Mouse (Mus musculus): ENCODE measurements around the gene Tbl1xr1.

Tbl1xr1 gene

DNA sequence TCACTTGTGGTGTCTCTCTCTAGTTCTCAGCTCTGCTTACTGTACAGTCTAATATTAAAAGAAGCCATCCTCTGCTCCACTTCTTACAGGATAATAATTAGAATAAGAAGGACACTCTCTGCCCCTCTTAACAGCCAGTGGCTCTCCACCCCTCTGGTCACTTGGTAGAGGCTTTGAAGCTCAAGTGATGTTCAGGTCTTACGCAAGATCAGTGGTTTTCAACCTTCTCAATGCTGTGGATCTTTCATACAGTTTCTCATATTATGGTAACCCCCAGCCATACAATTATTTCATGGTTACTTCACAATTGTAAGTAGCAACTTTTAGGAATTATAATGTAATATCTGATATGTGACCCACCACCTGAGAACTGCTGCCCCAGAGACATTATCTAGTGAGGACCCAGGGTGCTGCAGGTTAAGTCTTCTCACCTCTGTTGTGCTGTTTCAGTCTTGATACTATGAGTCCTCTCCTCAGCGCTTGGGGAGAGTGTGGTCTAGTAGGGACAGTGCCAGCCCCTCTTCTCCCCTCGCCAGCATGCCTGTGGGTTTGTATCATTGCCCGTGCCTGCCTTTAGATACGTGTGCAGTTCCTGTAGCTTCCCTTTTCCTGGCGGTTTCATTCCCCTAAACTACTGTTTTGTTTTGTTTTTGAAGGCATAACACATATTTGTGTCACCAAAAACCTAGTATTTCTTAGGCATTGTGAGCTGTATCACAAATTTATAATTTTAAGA is 65.7 kb downstream of the Tbl1xr1 start:
- DNase-seq (ENCODE audit: extremely low read depth, low read depth, low spot score): no peak

DNA sequence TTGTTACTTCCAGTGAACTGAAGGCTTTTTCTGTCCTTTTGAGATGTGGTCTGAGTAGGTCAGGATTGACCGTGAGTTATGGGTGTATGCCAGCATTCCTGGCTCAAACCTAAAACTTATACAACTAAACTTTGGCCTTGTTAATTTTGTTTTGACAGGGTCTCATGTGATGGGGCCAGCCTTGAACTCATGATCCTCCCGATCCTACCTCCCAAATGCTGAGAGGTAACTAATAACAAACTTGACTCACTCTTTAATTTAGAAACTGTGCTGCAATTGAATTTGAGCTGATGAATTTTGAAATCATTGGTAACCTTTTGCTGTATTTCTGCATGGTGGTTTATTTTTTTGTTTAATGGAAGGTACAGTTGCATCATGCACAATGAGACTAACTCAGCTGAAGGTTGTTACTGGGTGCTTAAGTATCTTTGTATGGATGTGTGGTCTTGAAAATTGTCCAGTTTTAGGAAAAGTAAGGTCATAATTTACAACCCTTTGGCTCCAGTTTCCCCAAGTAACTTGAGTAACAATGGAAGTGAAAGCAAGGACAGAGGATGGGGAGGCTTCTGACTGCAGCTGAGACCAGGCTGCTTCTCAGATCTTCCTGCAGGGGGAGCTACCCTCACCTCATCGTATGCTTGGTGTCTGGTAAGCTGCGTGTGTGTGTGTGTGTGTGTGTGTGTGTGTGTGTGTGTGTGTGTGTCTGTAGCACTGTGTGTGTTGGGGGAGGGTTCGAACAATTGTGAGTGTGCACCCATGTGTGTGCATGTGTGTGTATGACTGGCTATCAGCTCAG is 66.6 kb downstream of the Tbl1xr1 start:
- no peak for DNase-seq (ENCODE audit: extremely low read depth, low read depth, low spot score)

DNA sequence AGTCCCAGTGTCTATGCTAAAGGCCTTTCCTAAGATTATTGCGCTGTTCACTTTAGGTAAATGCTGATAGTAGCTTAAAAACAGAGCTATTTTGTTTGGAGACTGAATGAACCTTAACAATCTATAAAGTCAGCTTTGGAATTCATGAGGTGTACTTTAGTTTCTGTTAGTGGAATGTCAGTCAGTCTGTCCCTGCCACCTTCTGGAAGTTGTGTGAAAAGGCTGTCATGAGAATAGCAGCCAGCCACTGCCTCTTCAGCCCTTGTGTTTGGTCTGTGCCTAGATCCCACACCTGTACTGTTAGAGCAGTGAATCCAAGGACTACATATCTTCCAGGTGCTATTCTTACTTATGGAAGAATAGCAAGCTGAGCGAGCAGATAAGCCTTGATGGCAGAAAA is 67.8 kb downstream of the Tbl1xr1 start:
- DNase-seq (ENCODE audit: extremely low read depth, low read depth, low spot score): no peak

DNA sequence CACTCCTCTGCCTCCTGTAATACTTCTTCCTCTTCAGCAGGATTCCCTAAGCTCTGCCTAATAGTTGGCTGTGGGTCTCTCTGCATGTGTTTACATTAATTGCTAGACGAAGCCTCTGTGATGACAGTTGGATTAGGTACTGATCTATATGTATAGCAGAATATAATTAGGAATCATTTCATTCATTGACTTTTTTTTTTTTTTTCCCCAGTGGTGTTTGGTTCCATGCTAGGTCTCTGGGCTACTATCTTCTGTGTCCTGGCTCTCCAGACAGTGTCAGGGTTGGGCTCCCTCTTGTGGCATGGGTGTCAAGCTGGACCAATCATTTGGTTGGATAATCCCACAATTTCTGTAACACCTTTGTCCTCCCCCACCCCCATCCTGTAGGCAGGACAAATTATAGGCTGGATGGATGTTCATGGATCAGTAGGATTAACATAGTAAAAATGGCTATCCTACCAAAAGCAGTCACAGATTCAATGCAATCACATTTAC is 71.0 kb downstream of the Tbl1xr1 start:
- no peak for DNase-seq (ENCODE audit: extremely low read depth, low read depth, low spot score)

DNA sequence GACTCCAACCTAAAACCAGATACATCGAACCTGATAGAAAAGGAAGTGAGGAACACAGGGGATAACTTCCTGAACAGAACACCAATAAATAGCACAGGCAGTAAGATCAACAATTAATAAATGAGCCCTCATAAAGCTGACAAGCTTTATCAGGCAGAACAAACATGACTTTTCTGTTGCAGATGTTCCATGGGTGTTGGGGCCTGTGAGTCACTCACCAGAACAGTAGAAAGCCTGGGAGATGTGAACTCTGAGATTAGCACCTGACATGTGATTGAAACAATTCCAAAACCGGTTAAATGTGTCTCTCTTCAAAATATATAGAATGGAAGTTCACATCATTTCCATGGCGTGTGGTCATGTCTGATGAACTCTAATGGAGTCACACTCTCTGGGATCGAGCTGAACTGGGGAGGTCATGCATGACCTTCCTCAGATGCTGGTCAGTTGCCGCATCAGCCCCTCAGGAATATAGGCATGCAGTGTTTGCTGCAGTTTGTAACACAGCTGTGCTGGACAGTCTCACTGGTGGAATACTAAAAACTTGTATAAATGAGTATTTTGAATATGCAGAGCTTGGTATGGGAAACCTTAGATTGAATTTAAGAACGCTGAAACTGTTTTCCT is 72.0 kb downstream of the Tbl1xr1 start:
- no peak for DNase-seq (ENCODE audit: extremely low read depth, low read depth, low spot score)

DNA sequence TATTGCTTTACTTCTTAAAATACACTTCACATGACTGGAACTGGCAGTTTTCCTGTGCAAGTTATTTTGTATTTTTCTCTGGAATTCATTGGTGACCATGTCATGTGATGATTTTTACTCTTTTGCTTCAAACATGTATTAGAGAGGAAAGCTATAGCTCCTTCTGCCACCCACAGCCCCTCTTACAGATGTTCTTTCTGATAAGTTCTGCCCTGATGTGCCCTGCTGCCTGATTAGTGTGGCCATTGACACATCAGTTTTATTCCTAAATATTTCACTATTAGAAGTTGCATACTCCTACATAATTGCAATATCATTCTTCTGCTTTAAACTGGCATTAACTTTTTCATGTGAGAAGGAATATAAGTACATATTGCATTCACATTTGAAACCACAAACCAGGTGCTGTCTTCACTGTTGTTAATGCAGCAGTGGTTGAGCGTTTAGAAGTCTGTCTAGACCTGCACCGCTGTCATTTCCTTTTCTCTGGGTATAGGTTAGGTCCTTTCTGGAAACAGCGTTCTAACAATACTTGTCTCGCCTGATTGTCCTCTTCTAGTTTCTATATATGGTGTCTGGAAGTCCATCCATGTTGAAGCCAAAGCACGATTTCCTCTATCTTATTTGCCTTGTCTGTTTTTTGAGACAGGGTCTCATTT is 74.5 kb downstream of the Tbl1xr1 start:
- DNase-seq (ENCODE audit: extremely low read depth, low read depth, low spot score): no peak

DNA sequence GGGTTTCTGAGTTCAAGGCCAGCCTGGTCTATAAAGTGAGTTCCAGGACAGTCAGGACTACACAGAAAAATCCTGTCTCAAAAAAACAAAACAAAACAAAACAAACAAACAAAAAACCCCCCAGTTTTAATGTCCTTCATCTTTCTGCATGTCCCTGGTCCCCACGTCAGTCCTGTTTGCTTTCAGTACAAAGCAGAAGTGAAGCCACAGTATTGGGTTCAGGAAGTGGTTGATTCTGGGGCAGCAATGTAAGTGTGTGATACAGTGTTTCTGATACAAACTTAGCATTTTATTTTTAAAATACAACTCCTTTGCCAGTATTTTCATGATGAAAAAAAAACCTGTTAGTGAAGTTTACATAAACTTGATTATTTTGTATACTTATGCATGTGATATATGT is 76.3 kb downstream of the Tbl1xr1 start:
- no peak for DNase-seq (ENCODE audit: extremely low read depth, low read depth, low spot score)

DNA sequence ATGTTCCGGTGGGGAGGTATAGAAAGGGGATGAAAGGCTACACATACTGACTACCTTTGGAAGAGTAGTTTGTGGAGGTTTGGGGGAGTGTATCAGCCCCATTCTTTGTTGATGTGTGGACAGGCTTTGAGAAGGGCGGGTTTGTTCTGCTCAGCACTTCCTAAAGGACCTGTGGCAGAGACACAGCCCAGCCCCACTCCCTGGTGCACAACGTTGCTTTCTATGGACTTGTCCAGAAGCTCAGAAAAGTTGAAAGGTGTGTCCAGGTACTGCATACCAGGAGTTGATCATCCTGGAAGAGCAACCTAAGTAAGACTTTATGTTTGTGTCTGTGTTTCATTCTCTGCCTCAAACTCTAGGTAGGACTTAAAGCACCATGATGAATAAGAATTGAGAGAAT is 78.1 kb downstream of the Tbl1xr1 start:
- no peak for DNase-seq (ENCODE audit: extremely low read depth, low read depth, low spot score)

DNA sequence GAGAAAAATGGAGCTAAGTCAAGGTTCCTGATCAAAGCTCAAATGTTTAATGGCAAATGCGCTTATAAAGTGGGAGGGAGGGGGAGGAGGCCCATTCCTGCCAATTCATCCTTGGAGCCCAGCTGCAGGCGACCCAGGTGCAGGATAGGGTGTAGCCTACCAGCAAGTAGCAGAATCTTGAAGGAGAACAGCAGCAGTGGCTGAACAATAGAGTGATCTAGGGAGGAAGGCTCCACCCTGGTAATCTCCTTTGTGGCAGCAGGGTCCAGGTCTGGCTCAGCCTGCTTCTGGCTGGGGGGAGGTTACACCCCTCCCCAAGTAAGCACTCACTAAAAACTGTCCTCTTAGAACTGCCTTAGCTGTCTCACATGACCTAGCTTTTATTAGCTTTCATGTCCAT is 79.9 kb downstream of the Tbl1xr1 start:
- DNase-seq (ENCODE audit: extremely low read depth, low read depth, low spot score): no peak

DNA sequence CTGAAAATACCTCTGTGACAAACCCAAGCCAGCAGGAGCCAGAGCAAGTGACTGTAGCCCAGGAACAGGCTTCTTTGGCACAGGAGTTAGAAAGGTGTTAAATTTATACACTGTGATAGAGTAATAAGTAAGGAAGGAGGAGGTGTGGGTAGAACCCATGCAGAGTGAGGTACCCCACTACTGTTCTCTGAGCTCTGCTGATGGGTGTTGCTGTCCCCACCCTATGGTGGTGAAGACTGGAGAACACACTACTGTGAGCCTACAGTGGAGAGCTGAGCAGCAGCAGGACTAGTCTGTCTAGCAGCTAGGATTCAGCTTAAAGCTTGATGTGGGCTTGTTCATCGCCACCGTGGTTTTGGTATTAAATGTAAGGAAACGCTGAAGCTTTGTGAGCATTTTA is 86.5 kb downstream of the Tbl1xr1 start:
- no peak for DNase-seq (ENCODE audit: extremely low read depth, low read depth, low spot score)

DNA sequence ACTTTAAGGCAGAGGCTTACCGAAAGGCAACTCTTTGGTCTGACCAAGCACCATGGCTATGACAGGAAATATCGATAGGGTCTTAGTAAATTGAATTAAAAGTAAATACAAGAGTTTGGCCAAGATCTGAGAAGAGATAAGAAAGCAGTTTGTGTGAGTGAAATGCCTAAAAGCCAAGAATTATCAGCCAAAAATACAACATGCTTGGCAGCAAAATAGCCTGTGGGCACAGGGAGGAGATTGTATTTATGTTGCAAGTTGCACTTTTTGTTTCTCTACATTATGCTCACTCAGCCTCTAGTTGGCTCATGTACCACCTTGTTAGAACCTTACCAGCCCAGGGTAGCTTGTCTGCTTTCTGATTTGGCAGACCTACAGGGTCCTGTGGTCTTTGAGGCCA is 91.4 kb downstream of the Tbl1xr1 start:
- DNase-seq (ENCODE audit: extremely low read depth, low read depth, low spot score): no peak

DNA sequence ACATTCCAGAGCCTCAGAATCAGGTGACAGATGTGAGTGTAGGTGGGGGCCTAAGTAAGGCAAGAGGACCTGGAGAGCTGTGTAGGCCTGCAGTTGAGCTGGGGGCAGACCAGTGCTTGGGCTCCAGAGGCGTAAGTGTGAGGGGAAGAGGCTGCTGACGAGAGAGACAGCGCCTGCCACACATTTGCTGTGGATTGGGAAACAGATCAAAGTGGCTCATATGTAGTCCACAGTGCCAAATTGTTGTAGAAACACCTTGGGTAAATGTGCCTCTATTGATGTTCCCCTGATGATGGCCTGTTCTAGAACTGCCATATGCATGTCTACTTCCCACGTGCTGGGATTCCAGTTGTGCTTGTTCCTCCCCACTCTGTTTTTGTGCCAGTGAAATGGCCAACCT is 92.0 kb downstream of the Tbl1xr1 start:
- no peak for DNase-seq (ENCODE audit: extremely low read depth, low read depth, low spot score)

DNA sequence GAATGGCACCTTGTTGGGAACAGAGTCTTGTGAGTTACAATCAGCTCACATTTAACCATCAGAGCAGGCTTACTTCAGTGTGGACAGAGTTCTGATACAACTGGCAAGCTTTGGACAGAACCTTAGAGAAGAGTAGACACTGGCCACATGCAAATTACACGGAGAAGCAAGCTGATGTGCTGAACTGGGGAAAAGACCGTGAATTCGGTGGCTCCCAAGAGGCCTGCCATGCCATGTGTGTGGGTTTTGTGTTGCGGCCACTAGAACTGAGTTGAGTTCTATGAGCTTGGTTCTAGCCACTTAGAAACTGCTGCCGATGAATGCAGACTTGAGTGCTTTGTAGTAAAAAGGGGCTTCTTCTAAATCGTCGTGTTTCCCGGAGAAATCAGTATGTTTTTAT is 95.1 kb downstream of the Tbl1xr1 start:
- DNase-seq (ENCODE audit: extremely low read depth, low read depth, low spot score): no peak

DNA sequence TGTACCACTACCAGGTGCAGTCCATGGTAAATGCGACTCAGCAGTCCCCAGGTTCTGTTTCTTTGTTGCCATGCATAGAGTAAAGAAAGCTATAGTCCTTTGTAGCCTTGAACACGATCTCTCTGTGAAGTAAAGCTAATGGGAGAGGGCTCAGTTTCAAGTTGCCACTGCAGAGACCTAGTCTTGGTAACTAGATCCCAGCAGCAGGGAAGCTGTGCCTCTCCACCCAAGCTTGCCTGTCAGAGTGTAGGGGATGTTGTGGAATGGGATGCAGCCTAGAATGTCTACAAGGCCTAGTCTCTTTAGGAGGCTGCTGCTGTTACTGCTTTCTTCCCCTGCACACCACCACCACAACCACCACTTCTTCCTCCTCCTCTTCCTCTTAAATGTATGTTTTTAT is 96.0 kb downstream of the Tbl1xr1 start:
- DNase-seq (ENCODE audit: extremely low read depth, low read depth, low spot score): no peak

DNA sequence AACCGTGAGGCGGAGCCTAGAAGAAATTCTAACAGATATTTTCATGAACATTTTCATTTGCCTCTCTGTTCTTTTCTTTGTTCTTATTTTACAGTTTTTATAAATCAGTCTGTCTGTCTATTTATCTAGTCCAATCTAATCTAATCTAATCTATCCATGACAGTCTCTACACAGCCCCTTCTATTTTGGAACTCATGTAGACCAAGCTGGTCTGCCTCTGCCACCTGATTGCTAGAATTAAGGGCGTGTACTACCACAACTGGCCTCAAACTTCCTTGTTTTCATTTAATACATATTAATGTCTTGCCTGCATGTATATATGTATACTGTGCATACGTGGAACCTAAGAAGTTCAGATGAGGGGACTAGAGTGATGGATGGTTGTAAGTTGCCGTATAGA is 96.7 kb downstream of the Tbl1xr1 start:
- DNase-seq (ENCODE audit: extremely low read depth, low read depth, low spot score): no peak

DNA sequence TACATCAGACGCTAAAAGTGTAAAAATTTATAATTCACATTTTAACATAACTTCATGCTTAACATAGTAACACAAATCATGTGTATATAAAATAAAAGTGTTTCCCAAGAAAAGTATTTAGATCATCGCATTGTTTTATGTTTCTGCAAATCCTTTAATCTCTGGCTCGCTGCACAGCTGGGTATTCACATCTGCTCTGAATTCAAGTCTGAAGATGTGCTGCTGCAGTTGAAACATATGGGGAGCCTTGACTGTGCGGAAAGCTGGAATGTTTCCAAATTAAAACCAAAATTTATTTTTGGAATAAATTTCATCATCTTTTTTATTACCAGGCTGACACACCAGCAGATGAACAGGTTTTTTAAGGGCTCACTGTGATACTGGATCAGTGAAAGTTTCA is 97.8 kb downstream of the Tbl1xr1 start:
- no peak for DNase-seq (ENCODE audit: extremely low read depth, low read depth, low spot score)

DNA sequence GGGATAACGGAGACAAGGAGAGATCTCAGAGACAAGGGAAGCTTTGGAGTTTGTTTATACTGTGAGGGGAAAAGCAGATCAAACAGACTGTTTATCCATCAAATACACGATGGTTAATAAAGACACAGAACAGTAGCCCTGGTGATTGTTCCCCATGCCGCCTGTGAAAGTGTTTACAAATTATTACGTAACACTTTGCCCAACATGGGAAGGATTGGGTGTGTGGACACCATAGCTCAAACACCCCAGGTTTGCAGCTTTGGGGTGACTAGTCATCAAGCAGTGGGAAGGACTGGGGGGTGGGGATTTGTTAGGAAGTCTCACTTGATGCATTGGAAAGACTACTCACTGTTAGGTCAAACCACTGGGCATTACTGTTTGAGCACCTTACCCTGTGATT is 103.6 kb downstream of the Tbl1xr1 start:
- DNase-seq (ENCODE audit: extremely low read depth, low read depth, low spot score): no peak

DNA sequence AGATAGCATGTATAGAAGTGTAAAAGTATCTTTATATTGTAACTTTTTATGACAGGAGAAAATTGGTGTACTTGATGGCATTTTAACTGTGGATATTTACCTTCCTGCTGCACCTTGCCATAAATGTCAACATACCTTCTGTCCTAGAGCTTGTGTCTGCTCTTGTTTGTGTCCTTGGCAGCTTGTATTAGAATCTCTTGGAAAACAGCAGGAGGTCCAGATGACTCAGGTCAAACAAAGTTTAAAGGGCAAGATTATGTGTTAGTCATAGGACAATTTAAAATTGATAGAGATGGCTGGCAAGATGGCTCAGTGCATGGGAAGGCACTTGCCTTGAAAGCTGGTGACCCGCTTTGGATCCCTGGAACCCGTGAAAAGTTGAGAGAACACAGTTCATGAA is 104.6 kb downstream of the Tbl1xr1 start:
- DNase-seq (ENCODE audit: extremely low read depth, low read depth, low spot score): no peak

DNA sequence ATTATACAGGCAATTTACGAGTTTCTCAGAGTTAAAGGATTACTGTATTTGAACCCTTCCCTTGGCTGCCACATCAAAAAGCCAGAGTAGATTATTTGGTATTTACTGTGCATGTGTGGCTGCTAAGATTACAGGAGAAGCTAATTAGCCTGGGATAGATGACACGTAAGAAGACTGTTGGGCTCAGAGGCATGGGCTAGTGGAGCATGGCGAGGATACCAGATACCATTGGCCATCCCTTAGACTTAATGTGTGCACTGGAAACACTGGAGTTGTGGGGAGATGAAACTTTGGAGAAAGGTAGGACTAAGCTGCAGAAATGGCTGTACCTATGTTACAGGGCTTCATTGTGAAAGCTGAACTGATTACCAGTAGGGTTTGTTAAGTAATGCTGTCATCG is 108.8 kb downstream of the Tbl1xr1 start:
- no peak for DNase-seq (ENCODE audit: extremely low read depth, low read depth, low spot score)

DNA sequence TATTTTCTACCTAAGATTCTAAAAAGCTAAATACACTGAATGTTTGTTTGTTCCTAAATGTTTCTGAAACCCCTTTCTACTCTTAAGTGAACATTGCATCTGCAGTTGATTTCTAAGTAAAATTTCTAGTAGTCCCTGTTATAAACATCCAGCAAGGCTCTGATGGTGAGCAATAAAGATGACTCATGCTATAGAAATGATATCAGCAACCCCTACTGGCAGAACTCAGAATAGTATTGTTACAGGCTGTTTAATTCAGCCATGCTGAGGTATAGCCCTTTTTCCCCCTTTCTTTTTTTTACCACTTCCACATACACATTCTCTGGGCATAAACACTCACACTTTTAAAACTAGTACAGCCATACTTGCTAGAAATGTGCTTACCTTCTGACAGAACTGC is 114.0 kb downstream of the Tbl1xr1 start:
- no peak for DNase-seq (ENCODE audit: extremely low read depth, low read depth, low spot score)

DNA sequence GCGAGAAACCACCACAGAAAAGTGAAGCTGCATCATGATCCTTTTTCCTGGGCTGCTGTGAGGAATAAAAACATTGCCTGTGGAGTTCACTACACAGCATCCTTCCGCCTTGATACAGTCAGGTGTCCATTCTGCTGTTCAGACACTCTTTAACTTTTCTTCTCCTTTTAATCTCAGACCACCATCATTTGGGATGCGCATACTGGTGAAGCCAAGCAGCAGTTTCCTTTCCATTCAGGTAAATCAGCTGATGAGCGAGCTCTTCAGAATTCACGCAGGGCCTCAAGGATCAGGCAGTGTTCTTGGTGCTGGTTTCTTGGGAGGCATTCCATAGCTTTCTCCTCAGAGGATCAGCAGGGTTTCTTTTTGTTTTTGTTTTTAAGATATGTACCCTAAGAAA is 116.5 kb downstream of the Tbl1xr1 start:
- no peak for DNase-seq (ENCODE audit: extremely low read depth, low read depth, low spot score)
